Mouse (Mus musculus): ENCODE measurements at regions not wholly inside any gene's neighbourhood (a gene's known extent, or its start where the extent isn't known, plus 50 kb on each side); places are given as distances from the start of the nearest gene placed in this dataset.

GRCm38 (mm10) chr4:11882666-11883065 is 98.4 kb downstream of the Gm10604 start:
- H3K4me1 ChIP-seq = peaks cover 7% of the 10 kb centered on the region
- no peak overlapping the region for H3K4me3 ChIP-seq
- no peaks in the 10 kb centered on the region for H3K9me3 ChIP-seq (replicated peaks)
- H3K9ac ChIP-seq = no peak overlapping the region
- H3K36me3 ChIP-seq (ENCODE audit: poor library complexity, severe bottlenecking) = no peaks in the 10 kb centered on the region
- no peak overlapping the region for H3K4me2 ChIP-seq
- WGBS = 92% methylated on average over 3 of the region's 3 CpGs
- ATAC-seq = no peak
- no peaks in the 10 kb centered on the region for H3K27me3 ChIP-seq
- H3K27ac ChIP-seq = no peak overlapping the region

GRCm38 (mm10) chr4:11878638-11879037 is 102.4 kb downstream of the Gm10604 start:
- Histone ChIP-seq H3K4me2 (no peak overlapping the region), H3K27ac (no peak overlapping the region), H3K9me3 (replicated peaks) (no peaks in the 10 kb centered on the region), H3K36me3 (ENCODE audit: poor library complexity, severe bottlenecking) (no peaks in the 10 kb centered on the region), H3K9ac (no peak overlapping the region), H3K27me3 (no peaks in the 10 kb centered on the region), H3K4me3 (no peak overlapping the region), H3K4me1 (no peaks in the 10 kb centered on the region)
- 81% methylated on average over 6 of the region's 6 CpGs for WGBS
- no peak for ATAC-seq

- H3K27ac ChIP-seq = no peak overlapping the region
- no peak for ATAC-seq
- no peak overlapping the region for H3K9ac ChIP-seq
- WGBS = 95% methylated on average over 4 of the region's 4 CpGs
- no peaks in the 10 kb centered on the region for H3K27me3 ChIP-seq
- no peaks in the 10 kb centered on the region for H3K9me3 ChIP-seq (replicated peaks)
- H3K4me1 ChIP-seq = no peaks in the 10 kb centered on the region
- no peaks in the 10 kb centered on the region for H3K36me3 ChIP-seq (ENCODE audit: poor library complexity, severe bottlenecking)
- no peak overlapping the region for H3K4me3 ChIP-seq
- no peak overlapping the region for H3K4me2 ChIP-seq
Observed at GRCm38 (mm10) chr4:11877945-11878344, 103.1 kb downstream of the Gm10604 start.

- 71% methylated on average over 1 of the region's 1 CpGs for WGBS
- no peak overlapping the region for H3K27ac ChIP-seq
- H3K27me3 ChIP-seq = no peaks in the 10 kb centered on the region
- H3K4me3 ChIP-seq = no peak overlapping the region
- no peak overlapping the region for H3K9ac ChIP-seq
- no peak overlapping the region for H3K4me2 ChIP-seq
- no peaks in the 10 kb centered on the region for H3K9me3 ChIP-seq (replicated peaks)
- H3K36me3 ChIP-seq (ENCODE audit: poor library complexity, severe bottlenecking) = no peaks in the 10 kb centered on the region
- ATAC-seq = no peak
- H3K4me1 ChIP-seq = no peaks in the 10 kb centered on the region
Observed at GRCm38 (mm10) chr4:11876009-11876408, 105.1 kb downstream of the Gm10604 start.

GRCm38 (mm10) chr4:11874586-11875264 is 106.3 kb downstream of the Gm10604 start:
- H3K9me3 ChIP-seq (replicated peaks) = no peaks in the 10 kb centered on the region
- 73% methylated on average over 4 of the region's 4 CpGs for WGBS

GRCm38 (mm10) chr4:11872036-11872435 is 109.0 kb downstream of the Gm10604 start:
- ATAC-seq = no peak
- Histone ChIP-seq H3K4me3 (no peak overlapping the region), H3K4me2 (no peak overlapping the region), H3K9ac (no peak overlapping the region), H3K27me3 (no peaks in the 10 kb centered on the region), H3K9me3 (replicated peaks) (no peaks in the 10 kb centered on the region), H3K27ac (no peak overlapping the region), H3K36me3 (ENCODE audit: poor library complexity, severe bottlenecking) (no peaks in the 10 kb centered on the region), H3K4me1 (no peaks in the 10 kb centered on the region)
- WGBS = 70% methylated on average over 3 of the region's 3 CpGs

More at GRCm38 (mm10) chr4:11874586-11875264, 106.3 kb downstream of the Gm10604 start:
- H3K4me1 ChIP-seq = no peaks in the 10 kb centered on the region
- no peak overlapping the region for H3K27ac ChIP-seq
- no peaks in the 10 kb centered on the region for H3K36me3 ChIP-seq (ENCODE audit: poor library complexity, severe bottlenecking)
- no peak for ATAC-seq
- no peaks in the 10 kb centered on the region for H3K27me3 ChIP-seq
- no peak overlapping the region for H3K4me3 ChIP-seq
- no peak overlapping the region for H3K9ac ChIP-seq
- H3K4me2 ChIP-seq = no peak overlapping the region

GRCm38 (mm10) chr4:11869721-11870120 is 111.3 kb downstream of the Gm10604 start:
- Histone ChIP-seq H3K4me1 (no peaks in the 10 kb centered on the region), H3K9ac (no peak overlapping the region), H3K4me2 (no peak overlapping the region), H3K27ac (no peak overlapping the region), H3K36me3 (ENCODE audit: poor library complexity, severe bottlenecking) (no peaks in the 10 kb centered on the region), H3K4me3 (no peak overlapping the region), H3K27me3 (no peaks in the 10 kb centered on the region), H3K9me3 (replicated peaks) (no peaks in the 10 kb centered on the region)
- 94% methylated on average over 5 of the region's 5 CpGs for WGBS
- ATAC-seq = no peak

GRCm38 (mm10) chr4:11868565-11868964 is 112.5 kb downstream of the Gm10604 start:
- Histone ChIP-seq H3K27ac (no peak overlapping the region), H3K4me2 (no peak overlapping the region), H3K9me3 (replicated peaks) (no peaks in the 10 kb centered on the region), H3K9ac (no peak overlapping the region), H3K27me3 (no peaks in the 10 kb centered on the region), H3K4me3 (no peak overlapping the region), H3K36me3 (ENCODE audit: poor library complexity, severe bottlenecking) (no peaks in the 10 kb centered on the region), H3K4me1 (no peaks in the 10 kb centered on the region)
- 72% methylated on average over 1 of the region's 1 CpGs for WGBS
- no peak for ATAC-seq
